Comparison of ENCODE assay signal across 8 mouse cellular contexts in genomic region chr14:52338751-52339511, GRCm38 (mm10). TPM values are rescaled to one million over a fixed set of nuclear protein-coding genes. Genes with fewer than 3 reads are reported as not detected.
DNase-seq lines count a peak whose midpoint lies in the region; ATAC-seq and TF ChIP-seq lines count a peak whose summit lies in the region.

No protein-coding gene starts in this region.

- no peaks in the 10 kb centered on the region for H3K36me3 ChIP-seq in embryonic facial prominence, embryonic 13.5 days
- H3K36me3 ChIP-seq in heart, embryonic 13.5 days, result no peaks in the 10 kb centered on the region
- H3K36me3 ChIP-seq in kidney, embryonic 16.5 days (ENCODE audit: insufficient read depth, low read length), result no peaks in the 10 kb centered on the region
- no peaks in the 10 kb centered on the region for H3K36me3 ChIP-seq in limb, embryonic 14.5 days (ENCODE audit: control insufficient read depth, insufficient read depth, low read length)

- ATAC-seq in embryonic facial prominence, embryonic 13.5 days (ENCODE audit: insufficient number of reproducible peaks, insufficient read depth, low FRiP score, low TSS enrichment, low read depth), result no peak
- ATAC-seq in heart, embryonic 13.5 days (ENCODE audit: extremely low read depth, insufficient number of reproducible peaks, low FRiP score, low TSS enrichment), result no peak
- peak; percentile 69; the same call in 1 of the 2 replicates for ATAC-seq in kidney, embryonic 16.5 days (ENCODE audit: low FRiP score, low TSS enrichment)
- ATAC-seq in limb, embryonic 14.5 days (ENCODE audit: low FRiP score, low read depth), result peak; percentile 60; the same call in 1 of the 2 replicates

- no peaks in the 10 kb centered on the region for H3K9me3 ChIP-seq in embryonic facial prominence, embryonic 13.5 days
- H3K9me3 ChIP-seq in heart, embryonic 13.5 days, result no peaks in the 10 kb centered on the region
- no peaks in the 10 kb centered on the region for H3K9me3 ChIP-seq in kidney, embryonic 16.5 days (ENCODE audit: low read length)
- H3K9me3 ChIP-seq in limb, embryonic 14.5 days (ENCODE audit: control insufficient read depth, low read length), result no peaks in the 10 kb centered on the region

- peak; percentile 87 for DNase-seq in CD4-positive, CD25-positive, alpha-beta regulatory T cell, adult 2 months (ENCODE audit: low read depth, low spot score)
- DNase-seq in adrenal gland, postnatal 14 days, result peak; percentile 72
- peak; percentile 79 for DNase-seq in limb, embryonic 14.5 days (ENCODE audit: low spot score)
- DNase-seq in naive thymus-derived CD4-positive, alpha-beta T cell, adult 2 months (ENCODE audit: low read depth), result peak; percentile 88
- peak; percentile 61 for DNase-seq in testis, postnatal 10 days (ENCODE audit: low spot score)

- peak overlapping the region; percentile 29 for H3K4me3 ChIP-seq in embryonic facial prominence, embryonic 13.5 days
- H3K4me3 ChIP-seq in heart, embryonic 13.5 days, result peak overlapping the region; percentile 21
- peak overlapping the region; percentile 25 for H3K4me3 ChIP-seq in kidney, embryonic 16.5 days (ENCODE audit: low read length)
- 0 out of 2 replicates have a peak overlapping the region, but pooled peaks have one; percentile 6 for H3K4me3 ChIP-seq in limb, embryonic 14.5 days (replicated peaks; ENCODE audit: low read length)

- 30% methylated on average over 21 of the region's 21 CpGs for WGBS in embryonic facial prominence, embryonic 13.5 days
- 25% methylated on average over 21 of the region's 21 CpGs for WGBS in heart, embryonic 13.5 days
- WGBS in kidney, embryonic 16.5 days, result 29% methylated on average over 21 of the region's 21 CpGs
- 28% methylated on average over 21 of the region's 21 CpGs for WGBS in limb, embryonic 14.5 days

- H3K9ac ChIP-seq in embryonic facial prominence, embryonic 13.5 days, result peak overlapping the region; percentile 41; the same call in 1 of the 2 replicates
- no peak overlapping the region for H3K9ac ChIP-seq in heart, embryonic 13.5 days
- peak overlapping the region; percentile 59 for H3K9ac ChIP-seq in kidney, embryonic 16.5 days (replicated peaks; ENCODE audit: low read length)
- H3K9ac ChIP-seq in limb, embryonic 14.5 days (ENCODE audit: low read depth, low read length, severe bottlenecking), result no peak overlapping the region

- no peaks in the 10 kb centered on the region for H3K4me1 ChIP-seq in embryonic facial prominence, embryonic 13.5 days
- H3K4me1 ChIP-seq in heart, embryonic 13.5 days, result no peaks in the 10 kb centered on the region
- H3K4me1 ChIP-seq in kidney, embryonic 16.5 days (ENCODE audit: insufficient read depth, low read length), result no peaks in the 10 kb centered on the region
- no peaks in the 10 kb centered on the region for H3K4me1 ChIP-seq in limb, embryonic 14.5 days (ENCODE audit: control insufficient read depth, insufficient read depth, low read length)

- no peak for TF ChIP-seq POLR2A in limb, embryonic 14.5 days (IDR thresholded peaks at IDR 0.05; ENCODE audit: borderline replicate concordance, extremely low read depth, insufficient read depth, insufficient read length)

- H3K27ac ChIP-seq in embryonic facial prominence, embryonic 13.5 days, result no peak overlapping the region
- H3K27ac ChIP-seq in heart, embryonic 13.5 days (replicated peaks), result no peak overlapping the region
- H3K27ac ChIP-seq in kidney, embryonic 16.5 days (ENCODE audit: low read length), result no peak overlapping the region
- no peak overlapping the region for H3K27ac ChIP-seq in limb, embryonic 14.5 days (replicated peaks; ENCODE audit: low read depth, low read length)

- H3K27me3 ChIP-seq in embryonic facial prominence, embryonic 13.5 days, result no peaks in the 10 kb centered on the region
- peaks cover 12% of the 10 kb centered on the region; the same call in 1 of the 2 replicates for H3K27me3 ChIP-seq in heart, embryonic 13.5 days (replicated peaks)
- H3K27me3 ChIP-seq in kidney, embryonic 16.5 days (ENCODE audit: insufficient read depth, low read length), result no peaks in the 10 kb centered on the region
- no peaks in the 10 kb centered on the region for H3K27me3 ChIP-seq in limb, embryonic 14.5 days (ENCODE audit: control insufficient read depth, insufficient read depth, low read length)

- peak overlapping the region; percentile 55 for H3K4me2 ChIP-seq in embryonic facial prominence, embryonic 13.5 days
- peak overlapping the region; percentile 50 for H3K4me2 ChIP-seq in heart, embryonic 13.5 days
- H3K4me2 ChIP-seq in kidney, embryonic 16.5 days (replicated peaks; ENCODE audit: low read depth, low read length), result peak overlapping the region; percentile 49
- H3K4me2 ChIP-seq in limb, embryonic 14.5 days (replicated peaks; ENCODE audit: low read depth, low read length, severe bottlenecking), result peak overlapping the region; percentile 33

RNA-seq across cellular contexts. Expression of gene Sall2, which starts 10.4 kb away (rescaled TPM):
- 7.3 and 9.6 TPM in 2 replicates for total RNA-seq in adrenal gland, postnatal 14 days (2021)
- polyA plus RNA-seq in embryonic facial prominence, embryonic 13.5 days (2015; fragmentation: Nextera tagmentation; extraction: Ambion mirVana), result 26.2 and 27.7 TPM in 2 replicates
- 7.3 and 8.3 TPM in 2 replicates for polyA plus RNA-seq in heart, embryonic 13.5 days (2015; fragmentation: Nextera tagmentation; extraction: Ambion mirVana)
- 39.1 and 46.0 TPM in 2 replicates for polyA plus RNA-seq in kidney, embryonic 16.5 days (2015; fragmentation: Nextera tagmentation; extraction: Ambion mirVana)
- polyA plus RNA-seq in limb, embryonic 14.5 days (2012; rRNA removed), result 26.4 and 31.9 TPM in 2 replicates
- 18.9 and 21.5 TPM in 2 replicates for polyA plus RNA-seq in limb, embryonic 14.5 days (2014; fragmentation: Nextera tagmentation; extraction: Ambion mirVana)

RNA-seq across cellular contexts. Expression of gene Olfr1513, which starts 17.3 kb away (rescaled TPM):
- not detected in 2 replicates for total RNA-seq in adrenal gland, postnatal 14 days (2021)
- polyA plus RNA-seq in embryonic facial prominence, embryonic 13.5 days (2015; fragmentation: Nextera tagmentation; extraction: Ambion mirVana), result 0.19 TPM in 1 of 2 replicates, not detected in the other
- not detected in 2 replicates for polyA plus RNA-seq in heart, embryonic 13.5 days (2015; fragmentation: Nextera tagmentation; extraction: Ambion mirVana)
- not detected in 2 replicates for polyA plus RNA-seq in kidney, embryonic 16.5 days (2015; fragmentation: Nextera tagmentation; extraction: Ambion mirVana)
- not detected in 2 replicates for polyA plus RNA-seq in limb, embryonic 14.5 days (2012; rRNA removed)
- not detected in 2 replicates for polyA plus RNA-seq in limb, embryonic 14.5 days (2014; fragmentation: Nextera tagmentation; extraction: Ambion mirVana)

RNA-seq across cellular contexts. Expression of gene Mettl3, which starts 34.0 kb away (rescaled TPM):
- total RNA-seq in adrenal gland, postnatal 14 days (2021), result 31.4 and 41.7 TPM in 2 replicates
- 51.4 and 52.9 TPM in 2 replicates for polyA plus RNA-seq in embryonic facial prominence, embryonic 13.5 days (2015; fragmentation: Nextera tagmentation; extraction: Ambion mirVana)
- 27.9 and 28.2 TPM in 2 replicates for polyA plus RNA-seq in heart, embryonic 13.5 days (2015; fragmentation: Nextera tagmentation; extraction: Ambion mirVana)
- polyA plus RNA-seq in kidney, embryonic 16.5 days (2015; fragmentation: Nextera tagmentation; extraction: Ambion mirVana), result 51.7 and 57.0 TPM in 2 replicates
- 41.9 and 43.1 TPM in 2 replicates for polyA plus RNA-seq in limb, embryonic 14.5 days (2012; rRNA removed)
- 36.7 and 40.8 TPM in 2 replicates for polyA plus RNA-seq in limb, embryonic 14.5 days (2014; fragmentation: Nextera tagmentation; extraction: Ambion mirVana)

RNA-seq across cellular contexts. Expression of gene Olfr1512, which starts 40.0 kb away (rescaled TPM):
- total RNA-seq in adrenal gland, postnatal 14 days (2021), result not detected in 2 replicates
- polyA plus RNA-seq in embryonic facial prominence, embryonic 13.5 days (2015; fragmentation: Nextera tagmentation; extraction: Ambion mirVana), result 0.14 TPM in 1 of 2 replicates, not detected in the other
- not detected in 2 replicates for polyA plus RNA-seq in heart, embryonic 13.5 days (2015; fragmentation: Nextera tagmentation; extraction: Ambion mirVana)
- not detected in 2 replicates for polyA plus RNA-seq in kidney, embryonic 16.5 days (2015; fragmentation: Nextera tagmentation; extraction: Ambion mirVana)
- polyA plus RNA-seq in limb, embryonic 14.5 days (2012; rRNA removed), result not detected in 2 replicates
- polyA plus RNA-seq in limb, embryonic 14.5 days (2014; fragmentation: Nextera tagmentation; extraction: Ambion mirVana), result not detected in 2 replicates

RNA-seq across cellular contexts. Expression of gene Olfr1511, which starts 58.2 kb away (rescaled TPM):
- total RNA-seq in adrenal gland, postnatal 14 days (2021), result not detected in 2 replicates
- polyA plus RNA-seq in embryonic facial prominence, embryonic 13.5 days (2015; fragmentation: Nextera tagmentation; extraction: Ambion mirVana), result not detected in 2 replicates
- not detected in 2 replicates for polyA plus RNA-seq in heart, embryonic 13.5 days (2015; fragmentation: Nextera tagmentation; extraction: Ambion mirVana)
- polyA plus RNA-seq in kidney, embryonic 16.5 days (2015; fragmentation: Nextera tagmentation; extraction: Ambion mirVana), result not detected in 2 replicates
- polyA plus RNA-seq in limb, embryonic 14.5 days (2012; rRNA removed), result not detected in 2 replicates
- not detected in 2 replicates for polyA plus RNA-seq in limb, embryonic 14.5 days (2014; fragmentation: Nextera tagmentation; extraction: Ambion mirVana)

Comparison
In these comparisons a context has a peak if more than half of its experiments do, and no peak if none do; other contexts are left out.
1. ATAC-seq: peak in kidney, embryonic 16.5 days (single experiment) and limb, embryonic 14.5 days (single experiment); none in embryonic facial prominence, embryonic 13.5 days (single experiment) and heart, embryonic 13.5 days (single experiment).
2. H3K9ac ChIP-seq: peak in embryonic facial prominence, embryonic 13.5 days (single experiment) and kidney, embryonic 16.5 days (single experiment); none in heart, embryonic 13.5 days (single experiment) and limb, embryonic 14.5 days (single experiment).
3. Peak in every context shown above with its lines, with median percentiles within 50 percentile points of each other: DNase-seq, H3K4me2 ChIP-seq and H3K4me3 ChIP-seq.